Mouse (Mus musculus) Muller cell, postnatal 12 days (primary cell): Measurements from ENCODE around the gene Il1a.

ENCODE experiments used
- DNase-seq: peaks from one replicate; pipeline ENCODE4 v3.0.0-alpha.2; 2015; ENCODE audit errors: inconsistent ontology term

Gene Il1a

GRCm38 (mm10) chr2:129309836-129310235, at the start of gene Il1a:
Il1a (minus strand) TSS chr2:129309972.
- no peak for DNase-seq

GRCm38 (mm10) chr2:129338138-129338621, 28.4 kb upstream of the Il1a start:
- DNase-seq = peak; percentile 14

DNA sequence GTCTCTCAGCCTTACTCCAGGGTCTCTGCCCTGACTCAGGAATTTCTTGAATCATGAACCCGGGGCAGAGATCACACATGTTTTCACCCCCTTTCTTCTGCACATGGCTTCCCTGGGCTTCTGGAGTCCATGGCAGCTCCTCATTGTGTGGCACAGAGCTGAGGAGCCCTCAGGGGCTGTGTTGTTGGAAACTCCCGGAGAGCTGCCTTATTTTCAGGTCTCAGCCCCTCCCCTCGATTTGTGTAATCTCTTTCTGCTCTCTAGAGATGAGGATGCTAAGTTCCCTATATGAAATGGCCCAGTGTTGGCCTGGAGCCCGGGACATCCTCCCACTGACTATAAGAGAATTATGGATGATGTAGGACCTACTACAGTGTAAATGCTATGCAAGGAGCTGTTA, 23.7 kb upstream of the Il1a start:
- DNase-seq = no peak

DNA sequence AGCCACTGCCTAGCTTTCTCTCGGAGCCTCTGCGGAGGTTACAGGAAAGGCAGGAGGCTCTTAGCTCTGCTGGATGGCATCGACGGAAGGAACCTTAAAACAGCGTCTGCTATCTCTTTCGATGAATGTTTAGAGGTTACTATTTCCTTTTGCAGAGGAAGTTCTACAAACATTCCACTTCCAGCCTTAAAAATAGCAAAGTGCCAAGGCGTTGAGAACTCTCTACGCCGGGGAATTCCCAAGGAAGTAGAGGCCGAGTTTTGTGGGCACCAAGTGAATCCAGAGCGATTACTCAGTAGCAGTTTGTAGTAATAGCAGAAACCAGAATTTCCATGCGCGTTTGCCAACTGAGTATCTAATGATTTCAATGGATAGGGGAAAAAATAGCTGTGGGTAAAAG, 20.8 kb upstream of the Il1a start:
- peak; percentile 10 for DNase-seq

- DNase-seq = no peak
These were observed 20.3 kb upstream of the Il1a start for GRCm38 (mm10) chr2:129330024-129330423.

GRCm38 (mm10) chr2:129328238-129328637, 18.5 kb upstream of the Il1a start:
- DNase-seq = no peak

DNA sequence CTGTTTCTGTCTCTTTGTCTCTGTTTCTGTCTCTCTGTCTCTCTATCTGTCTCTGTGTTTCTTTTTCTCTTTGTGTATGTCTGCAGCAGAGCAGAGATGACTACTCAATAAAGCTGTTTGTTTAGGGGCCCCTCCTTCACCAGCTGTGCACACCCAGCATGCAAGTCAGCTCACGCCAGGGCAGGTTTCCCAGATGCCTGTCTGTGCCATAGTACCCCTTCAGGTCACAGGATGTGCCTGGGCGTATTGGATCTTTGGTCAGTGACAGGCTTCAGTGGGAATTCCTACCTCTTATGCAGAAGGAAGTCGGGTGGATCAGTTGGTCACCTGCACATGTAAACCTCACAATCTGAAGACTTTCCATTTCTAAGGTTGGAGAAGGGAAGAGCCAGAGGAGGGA, 14.4 kb upstream of the Il1a start:
- DNase-seq = no peak

GRCm38 (mm10) chr2:129322117-129322635, 12.4 kb upstream of the Il1a start:
- DNase-seq = no peak

DNA sequence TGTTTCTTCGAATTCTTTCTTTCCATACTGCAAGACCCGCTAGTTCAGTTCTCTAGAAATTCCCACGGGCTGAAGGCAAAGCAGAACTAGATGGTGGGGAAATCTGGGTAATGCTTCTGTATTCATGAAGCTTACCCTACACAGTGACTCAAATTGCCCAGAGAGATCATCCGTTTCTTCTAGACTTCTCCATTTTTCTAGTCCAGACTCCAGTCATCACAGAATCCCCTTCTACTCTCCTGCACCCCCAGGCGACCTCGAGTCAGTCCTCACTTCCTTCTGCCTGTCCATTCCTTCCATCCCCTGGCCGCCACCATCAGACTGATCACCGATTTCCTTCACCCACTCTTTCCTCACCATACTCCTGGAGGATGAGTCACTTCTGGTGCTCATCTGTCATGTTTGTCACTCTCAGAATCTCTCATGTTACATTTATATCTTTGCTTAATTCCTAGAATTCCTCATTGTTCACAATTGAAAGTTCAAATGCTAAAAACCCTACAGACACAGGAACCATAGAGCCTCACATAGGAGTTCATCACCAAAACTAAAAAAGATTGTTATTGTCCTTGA, 10.3 kb upstream of the Il1a start:
- no peak for DNase-seq

DNA sequence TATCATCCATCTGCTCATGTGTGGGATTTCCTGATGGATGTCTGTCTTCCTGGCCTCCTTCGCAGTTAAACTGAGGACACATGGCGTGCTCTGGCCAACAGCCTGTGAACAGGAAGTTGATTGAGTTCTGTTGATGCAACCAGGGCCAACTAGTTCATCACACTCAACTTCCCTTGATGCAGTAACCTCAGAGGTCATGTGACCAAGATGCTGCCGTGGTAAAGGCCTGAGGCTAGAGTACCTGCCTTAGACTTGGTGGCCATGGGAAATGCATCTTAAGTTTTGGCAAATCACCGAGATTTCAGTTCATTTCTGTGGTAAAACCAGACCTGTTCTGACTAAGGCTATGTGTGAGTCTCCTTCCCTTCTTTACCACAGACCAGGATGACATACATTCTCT, 6.1 kb upstream of the Il1a start:
- DNase-seq = peak; percentile 65

- DNase-seq = no peak
These were observed 5.1 kb upstream of the Il1a start for GRCm38 (mm10) chr2:129314880-129315279.

DNA sequence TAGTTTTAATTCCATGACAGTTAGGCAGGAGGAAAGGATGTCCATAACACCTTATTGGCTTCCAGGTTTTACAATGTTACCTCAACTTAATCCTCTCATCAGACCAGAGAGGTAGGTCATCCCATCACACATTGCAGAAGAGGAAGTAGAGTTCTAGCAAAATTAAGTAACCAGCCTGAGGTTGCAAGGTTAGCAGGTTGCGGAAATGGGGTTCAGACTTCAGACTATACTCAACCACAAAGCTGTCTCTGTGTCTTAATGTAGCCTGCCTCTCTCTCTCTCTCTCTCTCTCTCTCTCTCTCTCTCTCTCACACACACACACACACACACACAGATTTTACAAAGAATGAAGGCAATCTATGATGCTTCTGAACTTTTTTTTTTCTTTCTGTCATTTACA, 4.2 kb upstream of the Il1a start:
- no peak for DNase-seq

DNA sequence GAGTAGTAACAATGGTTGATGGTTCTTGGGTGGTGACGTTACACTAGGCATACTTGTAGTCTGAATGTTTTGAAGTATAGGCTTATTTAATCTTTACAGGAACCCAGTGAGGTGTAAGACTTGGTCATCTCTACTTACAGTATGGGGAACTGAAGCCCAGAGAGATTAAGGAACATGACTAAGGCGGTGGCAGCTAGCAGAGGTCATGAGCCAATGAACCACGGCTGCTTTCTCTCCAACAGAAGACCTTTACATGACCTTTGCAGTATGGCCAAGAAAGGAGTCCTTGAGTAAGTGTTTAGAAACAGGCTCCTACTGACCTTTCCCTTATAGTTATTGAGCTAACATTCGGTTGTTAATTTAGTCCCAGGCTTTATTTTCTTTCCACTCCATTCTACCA, 3.8 kb downstream of the Il1a start:
- DNase-seq = no peak

GRCm38 (mm10) chr2:129297589-129297982, 12.2 kb downstream of the Il1a start:
- no peak for DNase-seq

DNA sequence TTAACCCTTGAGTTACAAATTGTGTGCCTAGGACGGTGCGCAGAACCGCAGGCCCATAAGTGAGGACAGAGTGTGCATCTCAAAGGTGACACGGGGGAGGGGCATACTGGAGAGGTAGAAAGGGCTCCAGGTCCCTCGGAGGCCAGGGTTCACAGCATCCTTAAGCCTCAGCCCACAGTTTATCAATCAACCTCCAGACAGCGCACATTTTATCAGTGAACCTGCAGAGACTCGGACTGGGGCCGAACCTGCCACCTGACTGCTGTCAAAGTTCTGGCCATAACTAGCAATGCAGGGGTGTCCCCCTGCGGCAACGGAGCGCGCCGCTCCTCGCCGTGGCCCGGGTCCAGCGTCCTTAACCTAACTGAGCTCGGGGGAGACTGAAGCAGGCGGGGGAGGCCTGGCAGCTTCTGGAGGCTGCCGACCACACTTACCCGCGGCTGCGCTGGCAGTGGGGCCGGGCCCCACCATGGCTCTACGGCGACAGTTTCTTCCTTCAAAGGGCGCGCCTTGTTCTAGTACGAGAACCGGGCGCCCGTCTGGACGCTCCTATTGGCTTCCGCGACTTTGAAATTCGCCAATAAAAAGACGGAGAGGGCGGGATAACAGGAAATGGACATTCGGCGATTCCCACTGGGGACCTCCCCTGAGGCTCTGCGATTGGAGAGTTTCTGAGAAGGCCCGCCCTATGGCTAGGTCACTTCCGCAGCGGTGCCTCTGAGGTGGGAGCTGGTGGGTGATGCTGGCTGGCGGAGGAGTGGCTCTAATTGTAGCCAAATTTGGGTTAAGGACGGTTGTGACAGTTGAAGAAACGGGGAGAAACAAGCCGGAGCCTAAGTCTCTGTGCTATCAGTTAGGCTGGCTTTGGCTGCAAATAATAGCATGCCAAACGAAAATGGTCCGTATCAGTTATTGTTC, 12.8 kb downstream of the Il1a start, which contains the start of gene Ckap2l:
Gene Ckap2l (minus strand): TSS at position 542 of the 918 bp plus-strand sequence.
- DNase-seq = peak; percentile 98

GRCm38 (mm10) chr2:129296086-129296485, 13.7 kb downstream of the Il1a start:
- peak; percentile 36 for DNase-seq

DNA sequence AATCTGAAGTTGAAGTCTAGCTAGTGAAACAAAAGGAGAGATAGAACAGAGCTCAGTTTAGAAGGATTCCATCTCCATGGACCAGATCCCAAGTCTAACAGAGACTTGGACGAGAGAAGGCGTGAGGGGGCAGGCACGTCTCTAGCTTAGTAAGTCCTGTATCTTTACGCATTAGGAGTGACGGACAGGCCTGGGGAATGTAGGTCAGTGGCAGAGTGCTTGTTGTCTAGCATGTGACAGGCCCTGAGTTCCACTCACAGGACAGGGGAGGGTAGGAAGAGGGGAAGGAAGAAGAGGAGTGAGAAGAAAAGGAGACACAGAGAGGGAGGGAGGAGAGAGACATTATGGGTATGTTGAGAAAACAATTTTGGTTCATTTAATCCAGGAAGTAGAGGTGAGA, 14.7 kb downstream of the Il1a start:
- no peak for DNase-seq

- DNase-seq = no peak
These were observed 35.9 kb downstream of the Il1a start for GRCm38 (mm10) chr2:129273823-129274222.

DNA sequence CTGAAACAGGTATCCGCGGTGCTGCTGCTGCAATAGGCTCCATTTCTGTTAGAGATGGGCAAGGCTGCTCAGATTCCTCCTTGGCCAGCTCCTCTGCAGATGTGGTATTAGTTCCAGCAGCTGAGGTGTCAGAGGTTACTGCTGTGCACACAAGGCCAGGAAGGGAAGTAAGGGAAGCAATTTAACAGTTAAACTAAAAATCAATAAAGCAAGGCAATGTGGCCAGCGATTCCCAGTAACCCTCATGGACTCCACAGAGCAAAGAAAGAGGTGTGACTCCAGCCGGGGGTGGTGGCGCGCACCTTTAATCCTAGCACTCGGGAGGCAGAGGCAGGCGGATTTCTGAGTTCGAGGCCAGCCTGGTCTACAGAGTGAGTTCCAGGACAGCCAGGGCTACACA, 39.2 kb downstream of the Il1a start:
- no peak for DNase-seq

GRCm38 (mm10) chr2:129269986-129270385, 39.8 kb downstream of the Il1a start:
- no peak for DNase-seq

DNA sequence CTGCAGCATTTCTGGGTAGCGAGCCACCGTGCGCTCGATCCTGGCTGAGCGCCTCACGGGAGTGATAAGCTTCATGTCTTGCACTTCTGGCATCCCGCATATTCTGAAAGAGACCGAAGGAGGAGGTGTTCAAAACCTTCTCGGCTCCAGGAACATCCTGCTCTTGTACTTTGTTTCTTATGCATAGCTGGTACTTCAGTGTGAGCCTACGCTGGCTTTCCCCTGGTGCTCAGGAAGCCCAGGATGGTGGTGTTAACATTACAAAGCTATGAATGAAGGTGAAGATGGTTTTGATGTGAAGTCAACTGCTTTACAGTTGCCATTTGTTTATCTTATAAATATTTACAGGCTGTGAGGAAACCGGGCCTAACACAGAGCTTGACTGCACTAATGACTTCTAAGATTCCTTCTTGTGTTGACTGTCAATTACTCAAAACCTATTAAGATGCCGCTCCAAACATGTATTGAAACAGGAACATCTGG, 40.6 kb downstream of the Il1a start:
- no peak for DNase-seq

DNA sequence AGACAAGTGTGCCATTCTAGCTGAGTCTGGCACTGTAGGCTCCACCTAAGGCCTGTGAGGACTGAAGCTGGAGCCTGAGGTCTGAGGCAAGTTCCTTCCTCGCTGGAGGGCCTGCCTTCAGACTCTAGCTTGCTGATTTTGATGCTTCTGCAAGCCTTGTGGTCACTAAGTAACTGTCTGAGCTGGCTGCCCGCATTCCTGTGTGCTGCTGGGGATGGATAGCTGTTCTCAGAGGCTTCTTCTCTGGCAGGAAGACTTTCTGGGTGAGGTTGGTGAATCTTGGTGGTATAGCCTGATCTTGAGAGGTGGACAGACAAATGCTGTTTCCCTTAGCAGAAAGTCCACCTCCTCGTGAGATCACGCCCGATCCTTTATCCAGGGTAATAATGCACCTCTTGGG, 42.0 kb downstream of the Il1a start:
- DNase-seq = no peak

GRCm38 (mm10) chr2:129265316-129265715, 44.5 kb downstream of the Il1a start:
- DNase-seq = no peak
